In genomic region chr8:34521316-34521715, GRCm38 (mm10) we compare ENCODE assay signal across 21 mouse cellular contexts.
A peak's percentile ranks its signal among the peaks of the same experiment; 100 is the strongest.
DNase-seq lines count a peak whose midpoint lies in the region; ATAC-seq lines count a peak whose summit lies in the region.
"Had no signal": no experiment of that assay in that cellular context is flagged by ENCODE, and none has a peak within 500 bp of the region (broad histone marks: within the 10 kb centered on the region; RNA-seq: fewer than 3 reads in every experiment).

No protein-coding gene starts in this region.

- H3K4me3 ChIP-seq in midbrain, embryonic 11.5 days (ENCODE audit: low read depth, low read length): no peak overlapping the region
- no peak overlapping the region for H3K4me3 ChIP-seq in midbrain, embryonic 13.5 days (replicated peaks)
- no peak overlapping the region for H3K4me3 ChIP-seq in liver, embryonic 11.5 days (ENCODE audit: low read depth, low read length)
- no peak overlapping the region for H3K4me3 ChIP-seq in intestine, embryonic 16.5 days (ENCODE audit: low read length)
- H3K4me3 ChIP-seq: embryonic facial prominence, embryonic 12.5 days; embryonic facial prominence, embryonic 15.5 days; gastrocnemius, adult 2 months; hindbrain, embryonic 12.5 days; hindbrain, embryonic 15.5 days had no signal

- ATAC-seq in midbrain, embryonic 11.5 days (ENCODE audit: low FRiP score): no peak
- ATAC-seq in midbrain, embryonic 13.5 days: no peak
- ATAC-seq in liver, embryonic 11.5 days (replicated peaks; ENCODE audit: low FRiP score): 0 out of 2 replicates have a peak, but pooled peaks have one; percentile 57
- peak; percentile 57 for ATAC-seq in megakaryocyte-erythroid progenitor cell, adult 5-6 weeks (replicated peaks; ENCODE audit: low FRiP score, low TSS enrichment, poor library complexity, severe bottlenecking)
- ATAC-seq in intestine, embryonic 16.5 days: no peak
- ATAC-seq: activated CD4-positive, CD25-positive, alpha-beta regulatory T cell, adult 4 months; forebrain, embryonic 14.5 days; forebrain, postnatal 0 days had no signal

- 88% methylated on average over 7 of the region's 7 CpGs for WGBS in midbrain, embryonic 11.5 days
- 87% methylated on average over 7 of the region's 7 CpGs for WGBS in midbrain, embryonic 13.5 days
- 59% methylated on average over 7 of the region's 7 CpGs for WGBS in liver, embryonic 11.5 days
- 85% methylated on average over 7 of the region's 7 CpGs for WGBS in intestine, embryonic 16.5 days

- H3K4me2 ChIP-seq in midbrain, embryonic 11.5 days: no peak overlapping the region
- H3K4me2 ChIP-seq in midbrain, embryonic 13.5 days (replicated peaks): no peak overlapping the region
- H3K4me2 ChIP-seq in liver, embryonic 11.5 days: no peak overlapping the region
- no peak overlapping the region for H3K4me2 ChIP-seq in intestine, embryonic 16.5 days (ENCODE audit: low read depth, low read length)
- H3K4me2 ChIP-seq: embryonic facial prominence, embryonic 12.5 days; embryonic facial prominence, embryonic 15.5 days; heart, embryonic 11.5 days; hindbrain, embryonic 12.5 days; hindbrain, embryonic 15.5 days had no signal

- H3K9ac ChIP-seq in midbrain, embryonic 11.5 days (ENCODE audit: low read length): no peak overlapping the region
- no peak overlapping the region for H3K9ac ChIP-seq in midbrain, embryonic 13.5 days (replicated peaks)
- no peak overlapping the region for H3K9ac ChIP-seq in liver, embryonic 11.5 days (ENCODE audit: low read depth, low read length)
- no peak overlapping the region for H3K9ac ChIP-seq in intestine, embryonic 16.5 days (ENCODE audit: low read depth, low read length)
- H3K9ac ChIP-seq: embryonic facial prominence, embryonic 12.5 days; embryonic facial prominence, embryonic 15.5 days; forebrain, postnatal 0 days; hindbrain, embryonic 12.5 days; hindbrain, embryonic 15.5 days had no signal

- H3K4me1 ChIP-seq in midbrain, embryonic 11.5 days (ENCODE audit: control insufficient read depth, insufficient read depth, low read length): no peaks in the 10 kb centered on the region; the same call in 1 of the 2 replicates
- peaks cover 11% of the 10 kb centered on the region; the same call in 1 of the 2 replicates for H3K4me1 ChIP-seq in midbrain, embryonic 13.5 days (replicated peaks)
- H3K4me1 ChIP-seq in liver, embryonic 11.5 days (replicated peaks; ENCODE audit: control insufficient read depth, insufficient read depth, low read length): no peaks in the 10 kb centered on the region; the same call in 1 of the 2 replicates
- H3K4me1 ChIP-seq in intestine, embryonic 16.5 days (ENCODE audit: control insufficient read depth, insufficient read depth, low read length): peaks cover 3% of the 10 kb centered on the region; the same call in 1 of the 2 replicates
- H3K4me1 ChIP-seq: embryonic facial prominence, embryonic 12.5 days; hindbrain, embryonic 15.5 days had no signal

- peak; percentile 41 for DNase-seq in midbrain, embryonic 11.5 days (ENCODE audit: low spot score, missing footprints)
- DNase-seq in liver, embryonic 11.5 days (ENCODE audit: low spot score): no peak
- DNase-seq in cerebellum, adult 8-10 months: no peak
- DNase-seq: adrenal gland, postnatal 10 days; adrenal gland, postnatal 36 days; cerebellum, adult 18-20 months; cerebellum, adult 9-11 months; gastrocnemius, adult 2 months; gastrocnemius, postnatal 14 days; heart, adult 11 months had no signal

- no peak overlapping the region for H3K27ac ChIP-seq in midbrain, embryonic 11.5 days (ENCODE audit: low read depth, low read length)
- no peak overlapping the region for H3K27ac ChIP-seq in midbrain, embryonic 13.5 days
- H3K27ac ChIP-seq in liver, embryonic 11.5 days (ENCODE audit: low read depth, low read length): no peak overlapping the region
- no peak overlapping the region for H3K27ac ChIP-seq in intestine, embryonic 16.5 days (ENCODE audit: low read length)
- H3K27ac ChIP-seq: embryonic facial prominence, embryonic 12.5 days; embryonic facial prominence, embryonic 15.5 days; gastrocnemius, adult 2 months; hindbrain, embryonic 12.5 days; hindbrain, embryonic 15.5 days had no signal

- no peaks in the 10 kb centered on the region for H3K27me3 ChIP-seq in midbrain, embryonic 11.5 days (ENCODE audit: control insufficient read depth, insufficient read depth, low read length)
- no peaks in the 10 kb centered on the region for H3K27me3 ChIP-seq in midbrain, embryonic 13.5 days
- H3K27me3 ChIP-seq in liver, embryonic 11.5 days (replicated peaks; ENCODE audit: control insufficient read depth, insufficient read depth, low read length): no peaks in the 10 kb centered on the region
- H3K27me3 ChIP-seq in intestine, embryonic 16.5 days (replicated peaks; ENCODE audit: control insufficient read depth, insufficient read depth, low read length): no peaks in the 10 kb centered on the region
- H3K27me3 ChIP-seq: embryonic facial prominence, embryonic 12.5 days; embryonic facial prominence, embryonic 15.5 days; hindbrain, embryonic 12.5 days; hindbrain, embryonic 15.5 days had no signal

- no peaks in the 10 kb centered on the region for H3K9me3 ChIP-seq in midbrain, embryonic 11.5 days (ENCODE audit: control insufficient read depth, low read length)
- H3K9me3 ChIP-seq in midbrain, embryonic 13.5 days: 0 out of 2 replicates have a peak, but pooled peaks cover under 1% of the 10 kb centered on the region
- no peaks in the 10 kb centered on the region for H3K9me3 ChIP-seq in liver, embryonic 11.5 days (ENCODE audit: control insufficient read depth, low read length)
- no peaks in the 10 kb centered on the region for H3K9me3 ChIP-seq in intestine, embryonic 16.5 days (ENCODE audit: control insufficient read depth, low read length)
- H3K9me3 ChIP-seq: embryonic facial prominence, embryonic 12.5 days; embryonic facial prominence, embryonic 15.5 days; hindbrain, embryonic 15.5 days had no signal

- H3K36me3 ChIP-seq in midbrain, embryonic 11.5 days (ENCODE audit: control insufficient read depth, insufficient read depth, low read length): no peaks in the 10 kb centered on the region
- H3K36me3 ChIP-seq in midbrain, embryonic 13.5 days: no peaks in the 10 kb centered on the region
- no peaks in the 10 kb centered on the region for H3K36me3 ChIP-seq in liver, embryonic 11.5 days (ENCODE audit: control insufficient read depth, insufficient read depth, low read length)
- no peaks in the 10 kb centered on the region for H3K36me3 ChIP-seq in intestine, embryonic 16.5 days (ENCODE audit: control insufficient read depth, insufficient read depth, low read length)
- H3K36me3 ChIP-seq: embryonic facial prominence, embryonic 12.5 days; embryonic facial prominence, embryonic 15.5 days; hindbrain, embryonic 12.5 days; hindbrain, embryonic 15.5 days had no signal

Comparison
In these comparisons a context has a peak if more than half of its experiments do, and no peak if none do; other contexts are left out.
1. ATAC-seq: peak in liver, embryonic 11.5 days (single experiment) and megakaryocyte-erythroid progenitor cell, adult 5-6 weeks (single experiment); none in midbrain, embryonic 11.5 days (single experiment), midbrain, embryonic 13.5 days (single experiment) and intestine, embryonic 16.5 days (single experiment).